ENCODE assay signal across 22 mouse cellular contexts in the genomic region with DNA sequence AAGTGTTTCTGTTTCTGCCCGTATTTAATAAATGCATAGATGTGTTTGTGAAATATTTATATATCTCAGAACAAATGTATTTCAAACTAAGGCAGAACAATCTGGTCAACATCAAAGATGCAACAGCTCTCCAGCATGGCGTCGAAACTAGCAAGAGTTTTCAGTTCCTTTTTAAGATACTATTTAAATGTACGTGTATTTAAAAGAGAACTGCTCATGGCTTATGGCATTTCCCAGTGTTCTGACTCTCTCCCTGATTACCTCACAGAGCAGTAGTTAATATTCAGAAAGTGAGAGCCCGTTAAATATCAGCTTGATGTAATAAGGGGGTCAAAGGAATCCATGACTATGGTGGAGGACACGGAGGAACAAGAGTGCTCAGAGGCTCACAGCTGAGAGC.
"Had no signal": no experiment of that assay in that cellular context is flagged by ENCODE, and none has a peak within 500 bp of the region (broad histone marks: within the 10 kb centered on the region; RNA-seq: fewer than 3 reads in every experiment).

No protein-coding gene starts in this region.

- ATAC-seq: hindbrain, postnatal 0 days; intestine, embryonic 16.5 days; liver, embryonic 12.5 days had no signal

- H3K27me3 ChIP-seq: heart, embryonic 13.5 days; heart, embryonic 15.5 days; hindbrain, embryonic 13.5 days; hindbrain, embryonic 15.5 days; limb, embryonic 13.5 days; limb, embryonic 15.5 days; liver, embryonic 12.5 days had no signal

- DNase-seq: gastrocnemius, adult 2 months; gastrocnemius, postnatal 10 days; gastrocnemius, postnatal 25 days; heart, adult 11 months; heart, adult 2 months; heart, postnatal 14 days; heart, postnatal 36 days; kidney, adult 11 months; kidney, adult 2 months; kidney, adult 9 months; kidney, postnatal 10 days; kidney, postnatal 4 days; left cerebral cortex, postnatal 4 days had no signal
